Mouse (Mus musculus): ENCODE measurements around the gene Gm21118. TPM values are rescaled to one million over a fixed set of nuclear protein-coding genes. Genes with fewer than 3 reads are reported as not detected.
"Not testable (repeated sequence)": the region's sequence is repeated elsewhere in the genome, so short reads cannot be mapped to it uniquely, and the experiment has no call there.

Gene Gm21118
- polyA plus RNA-seq (2012; ENCODE audit: insufficient read depth, insufficient read length, low replicate concordance, missing spikeins) = not detected in 2 replicates

DNA sequence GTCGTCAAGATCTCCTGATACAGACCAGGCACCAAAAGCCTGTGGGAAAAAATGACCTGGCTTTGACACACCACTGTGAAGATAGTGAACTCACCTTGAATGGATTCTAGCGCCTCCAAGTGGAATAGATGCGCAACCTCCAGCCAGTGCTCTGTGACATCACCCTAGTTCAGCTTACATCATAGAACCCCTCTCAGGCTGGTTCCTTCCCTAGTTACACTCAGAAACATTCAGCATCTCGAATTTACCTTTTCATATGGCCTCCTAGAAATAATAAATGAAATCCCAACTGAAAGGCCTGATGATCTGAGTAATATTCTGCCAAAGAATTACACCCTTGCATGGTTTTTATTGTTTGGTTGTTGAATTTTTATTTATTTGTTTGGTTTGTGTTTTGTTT, at the start of gene Gm21118:
Gene Gm21118 (minus strand): TSS at position 101 of the 400 bp plus-strand sequence.
- not testable (repeated sequence) for H3K4me1 ChIP-seq (ENCODE audit: control insufficient read depth, insufficient read depth, low read length); H3K27ac ChIP-seq (ENCODE audit: insufficient read depth, low read depth, low read length); H3K4me3 ChIP-seq (ENCODE audit: insufficient read depth, low read depth, low read length)
- WGBS = no CpG with 5 or more reads among the region's 4 CpGs

DNA sequence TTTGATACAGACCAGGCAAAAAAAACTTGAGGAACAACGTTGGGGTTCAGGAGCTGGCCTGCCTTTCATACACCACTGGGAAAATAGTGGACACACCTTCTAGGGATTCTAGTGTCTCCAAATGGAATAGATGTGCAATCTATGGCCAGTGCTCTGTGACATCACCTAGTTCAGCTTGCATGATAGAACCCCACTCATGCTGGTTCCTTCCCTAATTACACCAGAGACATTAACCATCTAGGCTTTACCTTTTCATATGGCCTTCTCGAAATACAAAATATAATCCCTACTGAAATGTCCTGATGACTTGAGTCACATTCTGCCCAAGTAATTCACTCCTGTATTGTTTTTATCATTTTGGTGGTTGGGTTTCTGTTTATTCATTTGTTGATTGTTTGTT, 29.7 kb upstream of the Gm21118 start, which contains the start of the genes Gm29423 and Gm29644:
Gene Gm29423 (minus strand): TSS at position 101 of the 400 bp plus-strand sequence.
Gene Gm29644 (minus strand): TSS at position 157 of the 400 bp plus-strand sequence.
- not testable (repeated sequence) for H3K4me1 ChIP-seq (ENCODE audit: control insufficient read depth, insufficient read depth, low read length); H3K27ac ChIP-seq (ENCODE audit: insufficient read depth, low read depth, low read length); H3K4me3 ChIP-seq (ENCODE audit: insufficient read depth, low read depth, low read length)
- WGBS = no CpG with 5 or more reads among the region's 2 CpGs

Other genes with a start within 250 kb of the Gm21118 start
- gene Gm29423, start 29.6 kb upstream of the Gm21118 start, polyA plus RNA-seq (2012; ENCODE audit: insufficient read depth, insufficient read length, low replicate concordance, missing spikeins) = not detected in 2 replicates
- not detected in 2 replicates for gene Gm29644, start 29.7 kb upstream of the Gm21118 start, polyA plus RNA-seq (2012; ENCODE audit: insufficient read depth, insufficient read length, low replicate concordance, missing spikeins)
- not detected in 2 replicates for gene Gm20888, start 168.2 kb upstream of the Gm21118 start, polyA plus RNA-seq (2012; ENCODE audit: insufficient read depth, insufficient read length, low replicate concordance, missing spikeins)

Measured in olfactory bulb, adult 2 months (tissue).